ENCODE assay signal across 8 mouse cellular contexts in the genomic region with DNA sequence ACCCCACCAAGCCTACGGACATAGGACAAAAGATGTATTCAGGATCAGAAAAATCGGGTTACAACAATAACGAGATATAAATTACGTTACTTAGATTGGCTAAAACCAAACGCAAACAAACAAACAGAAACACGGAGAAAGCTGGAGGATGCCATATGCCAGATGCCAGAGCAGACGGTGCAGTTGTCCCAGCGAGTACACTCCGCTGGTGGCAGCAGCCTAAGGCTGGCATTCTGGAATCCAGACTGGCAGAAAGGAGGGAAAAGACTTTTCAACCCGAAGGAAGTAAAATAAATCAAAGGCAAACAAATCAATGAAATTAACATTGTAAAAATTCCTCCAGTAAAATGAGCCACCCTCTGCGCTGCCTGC. TPM values are rescaled to one million over a fixed set of nuclear protein-coding genes. Genes with fewer than 3 reads are reported as not detected.
DNase-seq lines count a peak whose midpoint lies in the region; ATAC-seq lines count a peak whose summit lies in the region.

No protein-coding gene starts in this region.

- peak overlapping the region; percentile 34 for H3K4me3 ChIP-seq in embryonic facial prominence, embryonic 14.5 days (ENCODE audit: low read depth, low read length)
- H3K4me3 ChIP-seq in hindbrain, embryonic 16.5 days (ENCODE audit: low read length): peak overlapping the region; percentile 41
- peak overlapping the region; percentile 39 for H3K4me3 ChIP-seq in midbrain, embryonic 15.5 days

- H3K36me3 ChIP-seq in embryonic facial prominence, embryonic 14.5 days (ENCODE audit: control insufficient read depth, insufficient read depth, low read length): no peaks in the 10 kb centered on the region
- H3K36me3 ChIP-seq in hindbrain, embryonic 16.5 days (ENCODE audit: control insufficient read depth, insufficient read depth, low read length): no peaks in the 10 kb centered on the region
- no peaks in the 10 kb centered on the region for H3K36me3 ChIP-seq in midbrain, embryonic 15.5 days (replicated peaks)

- peaks cover 11% of the 10 kb centered on the region for H3K4me1 ChIP-seq in embryonic facial prominence, embryonic 14.5 days (ENCODE audit: control insufficient read depth, insufficient read depth, low read length)
- H3K4me1 ChIP-seq in hindbrain, embryonic 16.5 days (ENCODE audit: control insufficient read depth, insufficient read depth, low read depth, low read length): peaks cover 16% of the 10 kb centered on the region
- H3K4me1 ChIP-seq in midbrain, embryonic 15.5 days: peaks cover 16% of the 10 kb centered on the region; the same call in 1 of the 2 replicates

- no peak for ATAC-seq in embryonic facial prominence, embryonic 14.5 days (ENCODE audit: low read depth)
- peak; percentile 56 for ATAC-seq in hindbrain, embryonic 16.5 days
- no peak for ATAC-seq in midbrain, embryonic 15.5 days (replicated peaks)

- H3K27me3 ChIP-seq in embryonic facial prominence, embryonic 14.5 days (replicated peaks; ENCODE audit: control insufficient read depth, insufficient read depth, low read length): no peaks in the 10 kb centered on the region
- H3K27me3 ChIP-seq in hindbrain, embryonic 16.5 days (replicated peaks; ENCODE audit: control insufficient read depth, insufficient read depth, low read length): no peaks in the 10 kb centered on the region
- no peaks in the 10 kb centered on the region for H3K27me3 ChIP-seq in midbrain, embryonic 15.5 days (replicated peaks)

- peak overlapping the region; percentile 54 for H3K9ac ChIP-seq in embryonic facial prominence, embryonic 14.5 days (ENCODE audit: low read depth, low read length)
- H3K9ac ChIP-seq in hindbrain, embryonic 16.5 days (ENCODE audit: low read depth, low read length): peak overlapping the region; percentile 68
- peak overlapping the region; percentile 47 for H3K9ac ChIP-seq in midbrain, embryonic 15.5 days

- H3K27ac ChIP-seq in embryonic facial prominence, embryonic 14.5 days (replicated peaks; ENCODE audit: low read depth, low read length): no peak overlapping the region
- peak overlapping the region; percentile 69 for H3K27ac ChIP-seq in hindbrain, embryonic 16.5 days (ENCODE audit: low read depth, low read length)
- peak overlapping the region; percentile 66 for H3K27ac ChIP-seq in midbrain, embryonic 15.5 days

- no peaks in the 10 kb centered on the region for H3K9me3 ChIP-seq in embryonic facial prominence, embryonic 14.5 days (ENCODE audit: control insufficient read depth, low read length)
- H3K9me3 ChIP-seq in hindbrain, embryonic 16.5 days (ENCODE audit: control insufficient read depth, low read length): no peaks in the 10 kb centered on the region
- no peaks in the 10 kb centered on the region for H3K9me3 ChIP-seq in midbrain, embryonic 15.5 days

- DNase-seq in layer of hippocampus, adult 11-12 months (ENCODE audit: low spot score): peak; percentile 25
- DNase-seq in layer of hippocampus, adult 9-10 months (ENCODE audit: low spot score): no peak
- no peak for DNase-seq in embryonic facial prominence, embryonic 14.5 days (ENCODE audit: low spot score)
- DNase-seq in gastrocnemius, postnatal 25 days: no peak
- DNase-seq in cerebellum, adult 11-12 months: no peak
- DNase-seq in testis, postnatal 14 days (ENCODE audit: low spot score): no peak

- peak overlapping the region; percentile 70 for H3K4me2 ChIP-seq in embryonic facial prominence, embryonic 14.5 days (ENCODE audit: low read depth, low read length)
- H3K4me2 ChIP-seq in hindbrain, embryonic 16.5 days (ENCODE audit: low read length): peak overlapping the region; percentile 76
- H3K4me2 ChIP-seq in midbrain, embryonic 15.5 days: peak overlapping the region; percentile 70

- WGBS in embryonic facial prominence, embryonic 14.5 days: 13% methylated on average over 11 of the region's 11 CpGs
- 11% methylated on average over 11 of the region's 11 CpGs for WGBS in hindbrain, embryonic 16.5 days
- 14% methylated on average over 11 of the region's 11 CpGs for WGBS in midbrain, embryonic 15.5 days

RNA-seq across cellular contexts. Expression of a gene that starts 0.5 kb away (rescaled TPM):
- polyA plus RNA-seq in embryonic facial prominence, embryonic 14.5 days (2014; fragmentation: Nextera tagmentation; extraction: Ambion mirVana): not detected in 2 replicates
- polyA plus RNA-seq in hindbrain, embryonic 16.5 days (2015; fragmentation: Nextera tagmentation; extraction: Ambion mirVana): 1.1 and 1.2 TPM in 2 replicates
- polyA plus RNA-seq in midbrain, embryonic 15.5 days (2015; fragmentation: Nextera tagmentation; extraction: Ambion mirVana): 1.0 and 1.7 TPM in 2 replicates
- not detected for total RNA-seq in gastrocnemius, postnatal 25 days (2021)

RNA-seq across cellular contexts. Expression of a gene that starts 59.3 kb away (rescaled TPM):
- polyA plus RNA-seq in embryonic facial prominence, embryonic 14.5 days (2014; fragmentation: Nextera tagmentation; extraction: Ambion mirVana): 12.9 and 14.3 TPM in 2 replicates
- polyA plus RNA-seq in hindbrain, embryonic 16.5 days (2015; fragmentation: Nextera tagmentation; extraction: Ambion mirVana): 7.1 and 8.0 TPM in 2 replicates
- 4.5 and 5.0 TPM in 2 replicates for polyA plus RNA-seq in midbrain, embryonic 15.5 days (2015; fragmentation: Nextera tagmentation; extraction: Ambion mirVana)
- total RNA-seq in gastrocnemius, postnatal 25 days (2021): 1 to 10 TPM; 4.7 to 6.3 TPM

RNA-seq across cellular contexts. Expression of a gene that starts 59.7 kb away (rescaled TPM):
- polyA plus RNA-seq in embryonic facial prominence, embryonic 14.5 days (2014; fragmentation: Nextera tagmentation; extraction: Ambion mirVana): 176 and 185 TPM in 2 replicates
- 107 TPM in 2 replicates for polyA plus RNA-seq in hindbrain, embryonic 16.5 days (2015; fragmentation: Nextera tagmentation; extraction: Ambion mirVana)
- polyA plus RNA-seq in midbrain, embryonic 15.5 days (2015; fragmentation: Nextera tagmentation; extraction: Ambion mirVana): 115 and 133 TPM in 2 replicates
- total RNA-seq in gastrocnemius, postnatal 25 days (2021): 10 to 100 TPM in 1 of 2 experiments, 1 to 10 TPM in 1; 6.4 to 10.8 TPM
